Mouse (Mus musculus): ENCODE measurements around the gene Kit.

Gene Kit

DNA sequence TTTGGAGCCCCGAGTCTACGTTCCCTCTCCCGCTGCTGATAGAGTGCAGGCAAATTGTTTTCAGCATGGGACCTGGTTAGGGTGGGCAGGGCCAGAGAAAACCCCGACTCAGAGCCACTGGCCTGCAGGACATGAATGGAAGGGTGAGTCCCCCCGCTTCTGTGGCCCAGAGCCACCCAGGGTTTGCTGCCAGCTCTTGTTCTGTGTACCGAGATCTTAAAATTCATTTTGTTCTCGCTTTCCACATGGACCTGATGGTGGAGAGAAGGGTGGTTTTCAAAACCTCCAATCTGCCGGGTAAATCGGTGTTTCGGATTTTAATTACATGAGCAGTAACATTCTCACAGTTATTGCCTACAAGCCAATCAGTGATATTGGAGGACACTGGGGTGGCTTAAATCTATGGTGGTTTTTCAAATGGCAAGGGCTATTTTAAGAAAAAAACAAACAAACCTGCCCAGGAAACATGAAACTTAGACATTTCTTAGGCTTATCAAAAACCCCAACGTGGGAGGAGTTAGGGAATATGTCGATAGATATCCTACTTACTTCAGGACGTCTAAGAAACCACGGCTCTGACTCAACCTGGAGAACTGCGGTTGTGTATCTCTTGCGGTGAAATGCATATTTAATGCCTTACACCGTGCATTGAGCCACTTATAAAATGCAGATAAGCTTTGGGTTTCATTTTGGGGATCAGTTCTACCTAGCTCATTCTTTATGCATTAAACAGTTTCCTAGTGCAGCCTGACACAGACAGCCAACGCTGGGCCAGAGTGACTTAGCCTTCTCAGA lies 58.3 kb downstream of the Kit start:
- no peak for DNase-seq (ENCODE audit: extremely low spot score)

GRCm38 (mm10) chr5:75635385-75635784 lies 60.7 kb downstream of the Kit start:
- DNase-seq (ENCODE audit: extremely low spot score): no peak

DNA sequence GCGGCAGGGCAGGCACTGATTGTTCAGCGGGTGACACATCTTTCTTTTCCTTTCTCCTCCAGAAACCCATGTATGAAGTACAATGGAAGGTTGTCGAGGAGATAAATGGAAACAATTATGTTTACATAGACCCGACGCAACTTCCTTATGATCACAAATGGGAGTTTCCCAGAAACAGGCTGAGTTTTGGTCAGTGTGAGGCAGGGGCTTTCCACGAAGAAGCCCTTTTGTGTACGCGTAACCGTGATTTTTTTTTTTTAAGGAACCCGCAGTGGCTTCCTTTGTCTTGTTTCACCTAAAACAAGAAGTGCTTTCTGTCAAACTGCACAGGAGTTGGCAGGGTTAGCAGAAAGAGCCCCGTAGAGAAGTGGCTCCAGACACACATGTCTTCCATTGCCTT lies 65.9 kb downstream of the Kit start:
- no peak for DNase-seq (ENCODE audit: extremely low spot score)

DNA sequence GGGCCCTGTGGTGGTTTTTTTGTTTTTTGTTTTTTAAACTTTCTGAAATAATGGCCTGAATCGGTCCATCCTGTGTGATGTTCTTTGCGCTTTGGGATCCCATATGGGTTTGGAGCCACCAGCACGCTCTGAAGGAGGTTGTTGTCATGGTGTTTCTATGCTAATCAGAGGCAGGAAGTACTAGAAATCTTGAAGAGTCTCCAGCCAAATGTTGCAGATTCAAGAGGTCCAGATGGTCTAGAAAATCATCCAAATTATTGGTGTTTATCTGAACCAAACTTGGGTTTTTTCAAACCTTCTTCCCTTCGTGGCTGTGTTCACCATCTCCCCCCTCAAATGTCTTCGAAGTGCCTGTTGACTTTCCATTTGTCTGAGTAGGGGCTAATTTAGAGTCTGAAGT lies 72.3 kb downstream of the Kit start:
- no peak for DNase-seq (ENCODE audit: extremely low spot score)

GRCm38 (mm10) chr5:75650566-75650965 lies 75.8 kb downstream of the Kit start:
- no peak for DNase-seq (ENCODE audit: extremely low spot score)

DNA sequence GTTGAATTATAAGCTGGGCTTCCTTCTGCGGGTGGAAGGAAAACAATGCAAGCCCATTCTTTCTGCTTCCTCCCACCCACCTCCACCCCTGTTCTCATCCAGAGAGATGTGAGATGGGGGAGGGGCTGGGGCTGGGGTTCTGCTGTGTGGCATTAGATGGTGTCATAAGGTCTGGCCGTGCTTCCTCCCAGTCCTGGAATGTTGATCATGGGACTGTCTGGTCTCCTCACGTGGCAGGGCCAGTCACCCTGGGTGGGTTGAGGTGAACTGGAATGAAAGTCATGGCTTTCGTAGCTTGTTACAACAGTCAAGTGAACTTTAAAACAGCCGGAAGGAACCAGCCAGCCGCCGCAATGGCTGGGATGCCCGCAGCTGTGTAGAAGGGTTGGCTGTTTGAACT lies 78.7 kb downstream of the Kit start:
- DNase-seq (ENCODE audit: extremely low spot score): no peak

DNA sequence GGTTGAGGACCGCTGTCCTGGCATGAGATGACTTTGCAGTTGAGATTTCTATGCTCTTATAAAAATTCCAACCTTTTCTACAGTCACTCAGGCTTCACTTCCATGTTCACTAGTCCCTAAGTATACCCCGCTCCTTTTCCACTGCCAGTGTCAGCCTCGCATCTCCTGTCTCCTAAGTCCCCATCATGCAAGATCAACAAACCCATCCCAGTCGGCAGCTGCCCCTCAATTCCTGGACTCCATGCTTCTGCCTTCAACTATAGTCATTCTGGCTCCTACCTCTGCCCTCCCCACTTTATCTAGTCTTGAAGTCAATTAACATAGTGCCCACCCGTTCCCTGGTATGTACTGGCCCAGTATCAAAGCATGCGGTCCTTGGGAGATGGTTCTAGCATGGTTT lies 83.9 kb downstream of the Kit start:
- DNase-seq (ENCODE audit: extremely low spot score): no peak

- no peak for DNase-seq (ENCODE audit: extremely low spot score)
Observed at GRCm38 (mm10) chr5:75660342-75660741, 85.6 kb downstream of the Kit start.

- DNase-seq (ENCODE audit: extremely low spot score): no peak
Observed at GRCm38 (mm10) chr5:75662466-75662865, 87.8 kb downstream of the Kit start.

DNA sequence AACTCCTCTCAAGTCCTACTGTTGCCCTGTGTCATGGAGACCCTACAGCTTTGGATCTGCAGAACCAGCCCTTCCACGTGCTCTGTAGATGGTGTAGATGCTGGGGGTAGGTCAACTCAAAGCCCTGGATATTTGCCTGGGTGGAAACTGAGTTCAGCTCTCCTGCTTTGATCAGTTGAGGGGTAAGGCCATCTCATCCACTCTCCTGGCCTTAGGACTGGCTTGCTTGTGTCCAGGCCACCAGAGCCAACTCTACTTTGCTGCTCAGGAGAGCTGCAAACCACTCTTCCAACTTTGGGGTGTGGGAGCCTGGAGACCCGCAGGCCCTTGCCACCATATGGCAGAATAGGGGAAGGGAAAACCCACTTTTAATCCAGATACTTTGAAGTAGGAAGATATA lies 89.1 kb downstream of the Kit start:
- DNase-seq (ENCODE audit: extremely low spot score): no peak

GRCm38 (mm10) chr5:75667083-75667482 lies 92.4 kb downstream of the Kit start:
- DNase-seq (ENCODE audit: extremely low spot score): no peak

GRCm38 (mm10) chr5:75671136-75671788 lies 96.5 kb downstream of the Kit start:
- no peak for DNase-seq (ENCODE audit: extremely low spot score)

DNA sequence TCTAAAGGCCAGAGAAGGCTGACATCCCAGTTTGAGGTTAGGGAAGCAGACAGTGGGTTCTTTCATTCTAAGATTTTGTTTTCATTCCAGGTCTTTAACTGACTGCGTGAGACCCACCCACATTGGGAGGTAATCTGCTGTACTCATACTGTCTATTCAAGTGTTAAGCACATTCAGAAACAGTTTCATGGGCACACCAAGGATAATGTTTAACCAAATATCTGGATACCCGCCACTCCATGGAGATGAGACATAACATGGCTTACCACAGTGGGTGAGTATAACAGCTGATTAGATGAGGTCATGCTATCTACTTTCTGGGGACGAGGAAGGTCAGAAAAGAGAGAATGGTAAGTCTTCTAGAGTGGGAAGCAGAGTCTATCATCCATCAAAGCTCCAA lies 101.3 kb downstream of the Kit start:
- no peak for DNase-seq (ENCODE audit: extremely low spot score)

DNA sequence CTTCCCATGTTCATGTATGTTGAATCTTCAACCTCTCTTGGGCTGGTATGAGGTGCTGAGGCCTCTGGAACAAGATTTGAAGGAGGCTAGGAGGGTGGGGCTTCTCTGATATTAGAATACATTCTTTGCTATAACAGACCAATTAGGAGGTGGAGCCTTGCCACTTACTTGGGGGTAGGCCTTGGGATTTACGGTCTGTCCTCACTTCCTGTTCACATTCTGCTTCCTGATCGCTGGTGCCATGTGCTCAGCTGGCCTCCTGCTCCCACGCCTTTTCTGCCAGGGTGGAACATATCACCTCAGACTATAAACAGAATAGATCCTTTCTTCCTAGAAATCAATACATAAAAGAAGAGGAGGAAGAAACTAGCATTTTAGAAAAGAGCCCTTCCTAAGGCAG lies 105.2 kb downstream of the Kit start:
- DNase-seq (ENCODE audit: extremely low spot score): no peak

GRCm38 (mm10) chr5:75695162-75695809 lies 120.6 kb downstream of the Kit start:
- no peak for DNase-seq (ENCODE audit: extremely low spot score)

- no peak for DNase-seq (ENCODE audit: extremely low spot score)
Observed at GRCm38 (mm10) chr5:75696960-75697359, 122.2 kb downstream of the Kit start.

DNA sequence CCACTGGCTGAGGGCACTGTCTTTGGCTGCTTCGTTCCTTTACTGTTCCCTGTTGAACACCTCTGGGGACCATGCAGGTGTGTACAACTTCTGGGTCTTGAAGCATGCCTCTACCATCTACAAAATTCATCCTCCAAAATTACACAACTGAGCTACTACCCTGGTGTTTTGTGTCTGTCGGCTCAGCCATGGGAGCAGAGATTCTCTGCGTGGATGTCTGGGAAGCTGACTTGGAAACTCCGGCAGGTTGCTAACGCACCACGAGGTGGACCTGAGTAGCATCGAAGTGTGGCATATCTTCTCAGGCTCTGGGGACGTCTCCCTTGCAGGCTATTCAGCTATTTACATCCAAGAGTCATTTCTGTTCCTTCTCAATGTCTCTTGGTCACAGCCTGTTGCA lies 123.8 kb downstream of the Kit start:
- no peak for DNase-seq (ENCODE audit: extremely low spot score)

DNA sequence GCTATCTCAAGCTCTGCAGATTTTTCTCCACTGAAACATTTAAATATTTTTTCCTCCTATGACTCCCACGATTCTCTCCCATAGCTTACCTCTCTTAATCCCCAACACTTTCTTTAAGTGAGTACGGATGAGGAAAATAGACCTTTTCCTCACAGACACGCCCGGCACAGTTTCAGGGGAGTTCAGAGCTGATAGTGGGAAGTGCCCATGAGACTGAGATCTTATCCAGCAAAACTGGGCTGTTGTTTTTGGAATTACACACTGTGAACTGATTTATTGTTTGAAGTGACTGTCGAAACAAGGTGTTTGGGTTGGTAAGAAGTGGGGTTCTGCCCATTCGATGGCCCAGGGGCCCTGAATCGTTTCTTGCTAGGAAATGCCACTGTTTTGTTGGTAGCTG lies 124.4 kb downstream of the Kit start:
- DNase-seq (ENCODE audit: extremely low spot score): no peak

DNA sequence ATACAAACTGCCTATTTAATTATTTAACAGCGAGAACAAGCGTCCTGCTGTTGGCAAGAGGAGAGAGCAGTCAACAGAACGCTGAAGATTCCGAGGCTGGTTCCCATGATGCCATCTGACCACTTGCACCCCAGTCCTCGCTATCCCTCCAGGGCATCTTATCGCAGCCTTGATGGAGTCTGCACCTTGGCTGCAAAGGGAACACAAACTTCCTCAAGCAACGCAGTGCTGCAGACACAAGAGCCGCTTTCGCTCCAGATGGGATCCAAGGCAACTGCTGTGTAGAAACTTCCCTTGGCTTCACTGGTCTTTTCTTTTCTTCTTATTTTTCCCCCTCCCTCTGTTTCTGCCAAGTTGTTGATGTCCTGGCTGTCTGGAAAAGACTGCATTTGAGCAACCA lies 124.8 kb downstream of the Kit start:
- no peak for DNase-seq (ENCODE audit: extremely low spot score)

GRCm38 (mm10) chr5:75701662-75702061 lies 126.9 kb downstream of the Kit start:
- DNase-seq (ENCODE audit: extremely low spot score): no peak

- DNase-seq (ENCODE audit: extremely low spot score): no peak
Observed at GRCm38 (mm10) chr5:75702080-75702479, 127.4 kb downstream of the Kit start.

DNA sequence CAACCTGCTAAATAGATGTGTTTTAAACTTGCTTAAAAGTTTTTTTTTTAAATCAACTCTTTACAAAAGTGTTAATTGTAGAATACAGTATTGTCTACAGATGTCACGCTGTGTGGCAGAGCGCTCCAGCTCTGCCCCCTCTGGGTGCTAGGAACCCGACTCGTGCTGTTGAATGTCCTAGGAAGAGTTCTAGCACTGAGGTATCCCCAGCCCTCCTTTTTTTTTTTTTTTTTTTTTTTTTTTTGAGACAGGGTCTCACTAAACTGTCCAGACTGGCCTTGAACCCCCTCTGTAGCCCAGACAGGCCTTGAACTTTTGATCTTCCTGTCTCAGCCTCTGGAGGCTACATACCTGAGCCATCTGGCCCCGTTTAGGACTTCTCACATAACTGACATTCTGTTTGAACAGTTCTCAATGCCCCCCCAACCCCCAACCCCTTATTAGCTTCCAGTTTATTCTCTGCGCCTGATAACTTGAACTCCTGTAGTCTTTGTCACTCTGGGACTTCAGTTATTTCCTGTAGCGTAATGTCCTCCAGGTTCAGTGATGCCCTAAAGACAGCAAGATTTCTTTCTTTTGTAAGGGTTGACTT lies 130.0 kb downstream of the Kit start:
- no peak for DNase-seq (ENCODE audit: extremely low spot score)

DNA sequence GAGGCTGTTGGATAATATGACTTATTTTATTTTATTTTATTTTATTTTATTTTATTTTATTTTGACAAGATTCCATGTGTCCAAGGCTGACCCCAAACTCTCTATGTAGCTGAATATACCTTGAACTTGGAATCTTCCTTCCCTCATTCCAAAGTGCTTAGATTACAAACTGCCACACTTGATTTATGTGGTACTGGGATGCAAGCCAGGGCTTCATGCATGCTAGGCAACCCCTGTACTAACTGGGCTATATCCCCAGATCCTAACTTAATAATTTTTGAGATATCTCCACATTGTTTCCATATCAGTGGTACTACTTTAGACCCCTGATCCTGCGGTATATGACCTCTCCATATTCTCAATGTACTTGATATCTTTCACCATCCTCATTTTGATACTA lies 130.7 kb downstream of the Kit start:
- DNase-seq (ENCODE audit: extremely low spot score): no peak

Data from embryo, embryonic 9.5 days (tissue).